Mouse (Mus musculus): ENCODE results near the gene Lyzl4. TPM values are rescaled to one million over a fixed set of nuclear protein-coding genes. Genes with fewer than 3 reads are reported as not detected.

Lyzl4 gene
- polyA plus RNA-seq, 2 experiments, result 0.21 to 0.33 TPM

DNA sequence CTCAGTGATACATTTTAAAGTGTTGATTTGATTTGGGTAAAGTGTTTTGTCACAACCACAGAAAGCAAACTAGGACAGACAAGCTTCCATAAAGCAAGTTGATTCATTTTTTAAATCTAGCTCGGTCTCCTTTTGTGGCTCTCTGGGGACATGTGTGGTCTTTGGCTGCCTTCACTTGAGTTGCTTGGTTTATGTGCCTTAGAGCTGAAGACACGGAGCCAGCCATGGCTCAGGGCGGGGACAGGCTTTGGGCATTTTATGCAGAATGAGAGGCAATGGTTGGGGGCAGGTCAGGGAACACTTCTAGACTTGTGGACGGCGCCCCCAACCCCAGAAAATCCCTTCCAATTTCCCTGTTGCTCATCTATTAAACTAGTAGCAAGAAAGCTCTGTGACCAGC, 31.8 kb upstream of the Lyzl4 start:
- H3K4me3 ChIP-seq (replicated peaks; ENCODE audit: low read length), result no peak overlapping the region
- ATAC-seq (ENCODE audit: low FRiP score, low read depth) (no peak), DNase-seq (ENCODE audit: low spot score) (no peak)
- H3K4me2 ChIP-seq (replicated peaks; ENCODE audit: low read depth, low read length, severe bottlenecking), result no peak overlapping the region
- TF ChIP-seq POLR2A (IDR thresholded peaks at IDR 0.05; ENCODE audit: borderline replicate concordance, extremely low read depth, insufficient read depth, insufficient read length), result no peak
- no peaks in the 10 kb centered on the region for H3K4me1 ChIP-seq (ENCODE audit: control insufficient read depth, insufficient read depth, low read length)
- H3K36me3 ChIP-seq (ENCODE audit: control insufficient read depth, insufficient read depth, low read length), result no peaks in the 10 kb centered on the region
- no peaks in the 10 kb centered on the region for H3K9me3 ChIP-seq (ENCODE audit: control insufficient read depth, low read length)
- no peak overlapping the region for H3K9ac ChIP-seq (ENCODE audit: low read depth, low read length, severe bottlenecking)
- H3K27me3 ChIP-seq (ENCODE audit: control insufficient read depth, insufficient read depth, low read length), result no peaks in the 10 kb centered on the region; the same call in 1 of the 2 replicates
- no peak overlapping the region for H3K27ac ChIP-seq (replicated peaks; ENCODE audit: low read depth, low read length)
- 66% methylated on average over 5 of the region's 5 CpGs for WGBS

DNA sequence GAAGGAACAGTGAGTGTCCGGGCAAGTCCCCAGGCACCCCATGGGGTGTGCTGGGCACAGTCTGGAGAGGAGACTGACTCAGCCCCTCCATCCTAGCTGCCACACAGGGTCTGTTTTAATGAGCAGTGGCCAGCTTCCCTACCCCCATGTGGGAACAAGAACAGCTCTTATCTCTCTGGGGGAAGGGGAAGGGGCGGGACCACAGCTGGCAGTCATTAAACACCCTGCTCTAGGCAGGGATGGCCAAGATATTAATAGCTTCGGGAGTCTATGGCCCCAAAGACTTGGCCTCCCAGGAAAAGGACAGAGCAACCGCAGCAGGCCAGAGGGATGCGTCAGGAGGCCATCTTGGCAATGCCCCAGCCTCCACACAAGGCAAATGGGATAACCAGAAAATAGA, 30.4 kb upstream of the Lyzl4 start:
- DNase-seq (ENCODE audit: low spot score) (no peak), ATAC-seq (ENCODE audit: low FRiP score, low read depth) (no peak)
- Histone ChIP-seq H3K4me3 (replicated peaks; ENCODE audit: low read length) (no peak overlapping the region), H3K4me1 (ENCODE audit: control insufficient read depth, insufficient read depth, low read length) (no peaks in the 10 kb centered on the region), H3K4me2 (replicated peaks; ENCODE audit: low read depth, low read length, severe bottlenecking) (no peak overlapping the region), H3K36me3 (ENCODE audit: control insufficient read depth, insufficient read depth, low read length) (no peaks in the 10 kb centered on the region), H3K9me3 (ENCODE audit: control insufficient read depth, low read length) (no peaks in the 10 kb centered on the region), H3K27me3 (ENCODE audit: control insufficient read depth, insufficient read depth, low read length) (no peaks in the 10 kb centered on the region; the same call in 1 of the 2 replicates), H3K9ac (ENCODE audit: low read depth, low read length, severe bottlenecking) (no peak overlapping the region), H3K27ac (replicated peaks; ENCODE audit: low read depth, low read length) (no peak overlapping the region)
- no peak for TF ChIP-seq POLR2A (IDR thresholded peaks at IDR 0.05; ENCODE audit: borderline replicate concordance, extremely low read depth, insufficient read depth, insufficient read length)
- WGBS, result 48% methylated on average over 5 of the region's 5 CpGs

GRCm38 (mm10) chr9:121671300-121671699, 29.4 kb upstream of the Lyzl4 start:
- Histone ChIP-seq H3K36me3 (ENCODE audit: control insufficient read depth, insufficient read depth, low read length) (no peaks in the 10 kb centered on the region), H3K4me2 (replicated peaks; ENCODE audit: low read depth, low read length, severe bottlenecking) (no peak overlapping the region), H3K4me3 (replicated peaks; ENCODE audit: low read length) (no peak overlapping the region), H3K4me1 (ENCODE audit: control insufficient read depth, insufficient read depth, low read length) (no peaks in the 10 kb centered on the region), H3K9ac (ENCODE audit: low read depth, low read length, severe bottlenecking) (no peak overlapping the region), H3K9me3 (ENCODE audit: control insufficient read depth, low read length) (no peaks in the 10 kb centered on the region), H3K27me3 (ENCODE audit: control insufficient read depth, insufficient read depth, low read length) (no peaks in the 10 kb centered on the region; the same call in 1 of the 2 replicates), H3K27ac (replicated peaks; ENCODE audit: low read depth, low read length) (no peak overlapping the region)
- DNase-seq (ENCODE audit: low spot score) (peak; percentile 59), ATAC-seq (ENCODE audit: low FRiP score, low read depth) (no peak)
- no peak for TF ChIP-seq POLR2A (IDR thresholded peaks at IDR 0.05; ENCODE audit: borderline replicate concordance, extremely low read depth, insufficient read depth, insufficient read length)
- WGBS, result 26% methylated on average over 7 of the region's 7 CpGs

- no peak for TF ChIP-seq POLR2A (IDR thresholded peaks at IDR 0.05; ENCODE audit: borderline replicate concordance, extremely low read depth, insufficient read depth, insufficient read length)
- no peak overlapping the region for H3K27ac ChIP-seq (replicated peaks; ENCODE audit: low read depth, low read length)
- H3K4me1 ChIP-seq (ENCODE audit: control insufficient read depth, insufficient read depth, low read length), result no peaks in the 10 kb centered on the region
- 2% methylated on average over 23 of the region's 28 CpGs for WGBS
- no peaks in the 10 kb centered on the region for H3K36me3 ChIP-seq (ENCODE audit: control insufficient read depth, insufficient read depth, low read length)
- no peaks in the 10 kb centered on the region for H3K9me3 ChIP-seq (ENCODE audit: control insufficient read depth, low read length)
- peak; percentile 47 for DNase-seq (ENCODE audit: low spot score)
- ATAC-seq (ENCODE audit: low FRiP score, low read depth), result peak; percentile 63; the same call in 1 of the 2 replicates
- peak overlapping the region; percentile 57 for H3K4me2 ChIP-seq (replicated peaks; ENCODE audit: low read depth, low read length, severe bottlenecking)
- peak overlapping the region; percentile 28 for H3K4me3 ChIP-seq (replicated peaks; ENCODE audit: low read length)
- no peaks in the 10 kb centered on the region; the same call in 1 of the 2 replicates for H3K27me3 ChIP-seq (ENCODE audit: control insufficient read depth, insufficient read depth, low read length)
- peak overlapping the region; percentile 43 for H3K9ac ChIP-seq (ENCODE audit: low read depth, low read length, severe bottlenecking)
Measured at GRCm38 (mm10) chr9:121669348-121669791, 27.5 kb upstream of the Lyzl4 start.

- Histone ChIP-seq H3K9me3 (ENCODE audit: control insufficient read depth, low read length) (no peaks in the 10 kb centered on the region), H3K4me1 (ENCODE audit: control insufficient read depth, insufficient read depth, low read length) (no peaks in the 10 kb centered on the region), H3K4me2 (replicated peaks; ENCODE audit: low read depth, low read length, severe bottlenecking) (no peak overlapping the region), H3K27ac (replicated peaks; ENCODE audit: low read depth, low read length) (no peak overlapping the region), H3K27me3 (ENCODE audit: control insufficient read depth, insufficient read depth, low read length) (no peaks in the 10 kb centered on the region; the same call in 1 of the 2 replicates), H3K9ac (ENCODE audit: low read depth, low read length, severe bottlenecking) (no peak overlapping the region), H3K36me3 (ENCODE audit: control insufficient read depth, insufficient read depth, low read length) (no peaks in the 10 kb centered on the region), H3K4me3 (replicated peaks; ENCODE audit: low read length) (no peak overlapping the region)
- no peak for TF ChIP-seq POLR2A (IDR thresholded peaks at IDR 0.05; ENCODE audit: borderline replicate concordance, extremely low read depth, insufficient read depth, insufficient read length)
- DNase-seq (ENCODE audit: low spot score) (no peak), ATAC-seq (ENCODE audit: low FRiP score, low read depth) (no peak; the same call in 1 of the 2 replicates)
- 72% methylated on average over 11 of the region's 11 CpGs for WGBS
Measured at GRCm38 (mm10) chr9:121667822-121668221, 25.9 kb upstream of the Lyzl4 start.
